Mouse (Mus musculus): ENCODE results near the gene Derl3.

DNA sequence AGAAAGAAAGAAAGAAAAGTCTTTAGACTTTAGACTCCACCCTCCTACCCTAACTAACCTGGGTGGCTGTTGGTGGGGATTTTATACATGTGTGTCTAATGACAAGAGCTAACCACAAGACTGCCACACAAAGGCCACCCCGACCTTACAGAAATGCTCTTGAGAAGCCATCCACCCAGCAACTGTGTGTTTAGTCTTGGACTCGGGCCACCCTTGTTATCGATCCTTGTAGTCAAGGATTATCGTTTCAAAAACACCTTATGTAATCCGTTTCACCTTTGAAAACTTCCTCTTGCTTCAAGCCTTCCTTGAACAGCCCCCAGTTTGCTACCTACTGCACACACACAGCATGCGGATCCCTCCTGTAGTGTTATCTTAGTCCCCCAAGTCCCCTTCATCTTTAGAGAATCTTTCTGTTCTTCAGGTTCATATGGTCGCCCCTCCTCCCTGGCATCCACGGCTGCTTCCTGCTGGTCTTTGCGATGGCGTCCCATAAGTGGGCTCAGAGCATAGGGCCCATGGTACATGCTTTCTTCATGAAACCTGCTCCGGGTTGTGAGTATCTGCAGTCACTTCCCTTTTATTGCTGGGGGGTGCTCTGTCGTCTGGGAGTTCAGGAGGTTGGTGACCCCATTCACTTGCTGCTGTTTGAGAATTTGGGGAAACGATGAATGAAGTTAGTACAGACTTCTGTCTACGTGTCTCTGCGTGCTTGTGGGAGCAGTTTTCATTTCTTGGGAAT, 49.7 kb downstream of the Derl3 start, which contains the start of gene Vpreb3:
- TF ChIP-seq EP300 (IDR thresholded peaks at IDR 0.05) (no peak), CTCF (IDR thresholded peaks at IDR 0.05) (no peak)

All from lung, postnatal 0 days (tissue).